Mouse (Mus musculus) liver, postnatal 0 days (tissue): ENCODE results near the gene Rimkla. TPM values are rescaled to one million over a fixed set of nuclear protein-coding genes. Genes with fewer than 3 reads are reported as not detected.
A peak's percentile ranks its signal among the peaks of the same experiment; 100 is the strongest.

Experiments used
- ATAC-seq: fragments of 200-750 bp; cut with Nextera tagmentation; 2 replicates; pipeline ENCODE4 v1.8.0; 2017; ENCODE audit warnings: mild to moderate bottlenecking, moderate library complexity
- DNase-seq: peaks from one replicate; pipeline ENCODE4 v3.0.0-alpha.2; 2016
- H3K27ac ChIP-seq: fragments of 300-500 bp; sonication (generic); 2 replicates; pipeline ENCODE4 v1.5.1; 2014; ENCODE audit warnings: antibody characterized with exemption, moderate library complexity, mild to moderate bottlenecking, low read depth
- H3K27me3 ChIP-seq: fragments of 300-500 bp; sonication (generic); 2 replicates; pipeline ENCODE4 v1.6.1; 2014; ENCODE audit warnings: low read length, control low read depth, mixed read lengths; ENCODE audit not compliant: insufficient read depth
- H3K36me3 ChIP-seq: fragments of 300-500 bp; sonication (generic); replicated peaks from 2 replicates; pipeline ENCODE4 v1.6.1; 2014; ENCODE audit warnings: mild to moderate bottlenecking, control low read depth, low read length, moderate library complexity, mixed read lengths; ENCODE audit not compliant: insufficient read depth
- H3K4me1 ChIP-seq: fragments of 300-500 bp; sonication (generic); 2 replicates; pipeline ENCODE4 v1.6.1; 2014; ENCODE audit warnings: antibody characterized with exemption, mild to moderate bottlenecking, control low read depth; ENCODE audit not compliant: insufficient read depth
- H3K4me2 ChIP-seq: fragments of 300-500 bp; sonication (generic); 2 replicates; pipeline ENCODE4 v1.6.1; 2014; ENCODE audit warnings: low read depth, mild to moderate bottlenecking, low read length, moderate library complexity, mixed read lengths
- H3K4me3 ChIP-seq: fragments of 300-500 bp; sonication (generic); 2 replicates; pipeline ENCODE4 v1.5.1; 2014; ENCODE audit warnings: low read depth, low read length
- H3K9ac ChIP-seq: fragments of 300-500 bp; sonication (generic); replicated peaks from 2 replicates; pipeline ENCODE4 v1.6.1; 2014; ENCODE audit warnings: mild to moderate bottlenecking, moderate library complexity
- H3K9me3 ChIP-seq: fragments of 300-500 bp; sonication (generic); 2 replicates; pipeline ENCODE4 v1.6.1; 2016; ENCODE audit warnings: mild to moderate bottlenecking, control low read depth, low read length, mixed read lengths
- CTCF ChIP-seq: sonication (generic); IDR thresholded peaks from 2 replicates; pipeline ENCODE4 v1.5.1; 2016; ENCODE audit warnings: antibody characterized with exemption, low read depth
- EP300 ChIP-seq: IDR thresholded peaks from 2 replicates; pipeline ENCODE4 v1.6.1; 2016; ENCODE audit warnings: antibody characterized with exemption, low read depth, mild to moderate bottlenecking
- WGBS: fragments of 180-500 bp; shearing (Covaris S2); extraction: QIAGEN DNeasy Blood & Tissue Kit; methylation state at CpG from one replicate; pipeline ENCODE4 v1.1.7; 2014; ENCODE audit not compliant: insufficient replicate concordance; 5-methylcytosine and 5-hydroxymethylcytosine counted together
- polyA plus RNA-seq: library from polyadenylated mRNA; unstranded; fragments of >200 nt; fragmentation: Nextera tagmentation; extraction: Ambion mirVana; gene quantifications from 2 replicates; pipeline ENCODE4 v1.2.1, GENCODE M21; 2015

Gene Rimkla
- polyA plus RNA-seq, 1 experiment from 2014 or later, result not detected

DNA sequence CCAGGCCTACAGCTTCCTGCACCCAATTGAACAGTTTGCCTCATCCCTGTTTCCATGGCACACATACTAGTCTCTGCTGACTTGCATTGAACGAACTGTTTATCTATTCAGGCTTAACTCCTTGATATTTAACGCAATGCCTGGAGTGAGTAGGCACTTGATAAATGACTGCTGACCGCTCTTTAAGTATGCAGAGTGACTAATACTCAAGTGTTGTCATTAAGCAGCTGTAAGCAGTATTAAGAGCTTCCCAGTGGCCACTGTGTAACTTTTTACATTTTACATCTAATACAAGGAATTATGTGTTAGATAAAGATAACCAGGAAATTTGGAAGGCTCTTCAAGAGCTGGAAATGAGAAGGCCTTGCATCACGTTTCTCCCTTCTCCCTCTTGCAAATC, 42.7 kb upstream of the Rimkla start:
- Histone ChIP-seq H3K27me3 (no peaks in the 10 kb centered on the region), H3K27ac (no peak overlapping the region), H3K4me3 (no peak overlapping the region), H3K9ac (no peak overlapping the region), H3K36me3 (no peaks in the 10 kb centered on the region), H3K9me3 (no peaks in the 10 kb centered on the region), H3K4me1 (peaks cover 17% of the 10 kb centered on the region), H3K4me2 (no peak overlapping the region)
- TF ChIP-seq CTCF (no peak), EP300 (no peak)
- DNase-seq, result no peak
- 66% methylated on average over 4 of the region's 4 CpGs for WGBS
- ATAC-seq, result no peak

DNA sequence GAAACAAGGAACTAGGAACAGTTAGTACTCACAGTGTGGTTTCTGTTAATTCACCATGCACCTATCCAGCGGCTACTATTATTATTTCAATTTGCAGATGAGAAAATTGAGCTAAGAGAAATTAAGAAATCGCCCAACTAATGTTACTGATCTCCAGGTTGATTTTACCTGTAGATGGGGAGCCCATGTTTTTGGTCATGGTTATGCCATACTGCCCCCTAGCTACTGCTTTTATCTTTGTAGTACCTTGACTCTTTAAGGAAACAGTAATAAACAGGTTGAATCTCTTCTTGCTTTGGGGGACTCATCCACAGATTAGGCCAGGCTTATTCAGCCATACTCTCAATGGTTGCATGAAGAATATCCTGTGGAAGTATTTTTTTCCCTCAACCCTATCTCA, 39.4 kb upstream of the Rimkla start:
- Histone ChIP-seq H3K4me3 (no peak overlapping the region), H3K4me1 (no peaks in the 10 kb centered on the region; the same call in 1 of the 2 replicates), H3K4me2 (no peak overlapping the region), H3K27ac (no peak overlapping the region), H3K27me3 (no peaks in the 10 kb centered on the region), H3K9me3 (no peaks in the 10 kb centered on the region), H3K9ac (no peak overlapping the region; the same call in 1 of the 2 replicates), H3K36me3 (no peaks in the 10 kb centered on the region)
- TF ChIP-seq CTCF (peak; percentile 42; the same call in 1 of the 2 replicates), EP300 (no peak)
- 70% methylated on average over 2 of the region's 2 CpGs for WGBS
- ATAC-seq (no peak), DNase-seq (no peak)

DNA sequence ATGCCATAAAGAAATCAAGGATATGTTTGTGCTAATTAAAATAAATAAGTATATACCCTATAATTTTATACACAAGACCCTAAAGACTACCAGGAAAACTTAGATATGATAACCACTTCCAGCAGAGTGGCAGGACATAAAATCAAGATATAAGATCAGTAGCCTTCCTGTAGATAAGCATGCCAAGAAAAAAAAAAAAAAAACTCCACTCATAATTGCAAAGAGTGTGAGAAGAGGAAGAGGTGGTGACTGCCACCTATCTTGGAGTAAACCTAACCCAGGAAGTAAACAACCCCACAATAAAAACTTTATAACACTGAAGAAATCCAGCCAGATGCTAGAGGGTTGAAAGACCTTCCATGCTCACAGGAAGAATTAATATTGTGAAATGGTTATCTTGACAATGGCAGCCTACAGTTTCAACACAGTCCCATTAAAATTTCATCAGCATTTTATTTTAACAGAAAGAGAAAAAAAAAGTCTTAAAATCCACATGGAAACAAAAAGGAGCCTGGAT, 34.0 kb upstream of the Rimkla start:
- H3K4me2 ChIP-seq, result no peak overlapping the region
- H3K27ac ChIP-seq, result no peak overlapping the region
- ATAC-seq (no peak), DNase-seq (no peak)
- H3K9me3 ChIP-seq, result no peaks in the 10 kb centered on the region
- H3K4me3 ChIP-seq, result no peak overlapping the region
- TF ChIP-seq EP300 (no peak), CTCF (no peak)
- no peak overlapping the region for H3K9ac ChIP-seq
- no peaks in the 10 kb centered on the region for H3K36me3 ChIP-seq
- H3K27me3 ChIP-seq, result no peaks in the 10 kb centered on the region
- H3K4me1 ChIP-seq, result no peaks in the 10 kb centered on the region

DNA sequence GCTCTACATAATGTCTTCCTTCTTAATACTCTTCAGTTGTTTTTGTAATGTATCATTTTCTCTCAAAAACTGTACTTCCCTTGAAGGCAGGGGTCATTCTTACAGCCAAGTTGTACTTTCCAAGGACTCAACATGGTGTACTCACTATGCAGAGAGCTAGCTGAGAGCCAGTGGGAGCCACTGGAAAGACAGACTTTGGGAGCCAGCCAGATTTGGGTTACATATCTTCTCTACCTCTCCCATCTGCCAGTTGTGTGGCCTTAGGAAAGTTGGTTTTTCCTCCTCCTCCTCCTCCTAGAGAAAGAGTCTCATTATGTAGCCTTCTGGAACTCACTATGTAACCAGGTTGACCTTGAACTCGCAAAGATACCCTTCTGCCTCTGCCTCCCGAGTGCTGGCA, 32.0 kb upstream of the Rimkla start:
- no peaks in the 10 kb centered on the region for H3K36me3 ChIP-seq
- 71% methylated on average over 2 of the region's 2 CpGs for WGBS
- no peak for TF ChIP-seq EP300
- TF ChIP-seq CTCF, result no peak
- no peak overlapping the region for H3K4me3 ChIP-seq
- DNase-seq (no peak), ATAC-seq (no peak)
- no peaks in the 10 kb centered on the region for H3K9me3 ChIP-seq
- no peaks in the 10 kb centered on the region for H3K27me3 ChIP-seq
- no peak overlapping the region for H3K9ac ChIP-seq
- no peak overlapping the region for H3K27ac ChIP-seq
- H3K4me1 ChIP-seq, result no peaks in the 10 kb centered on the region
- no peak overlapping the region for H3K4me2 ChIP-seq

DNA sequence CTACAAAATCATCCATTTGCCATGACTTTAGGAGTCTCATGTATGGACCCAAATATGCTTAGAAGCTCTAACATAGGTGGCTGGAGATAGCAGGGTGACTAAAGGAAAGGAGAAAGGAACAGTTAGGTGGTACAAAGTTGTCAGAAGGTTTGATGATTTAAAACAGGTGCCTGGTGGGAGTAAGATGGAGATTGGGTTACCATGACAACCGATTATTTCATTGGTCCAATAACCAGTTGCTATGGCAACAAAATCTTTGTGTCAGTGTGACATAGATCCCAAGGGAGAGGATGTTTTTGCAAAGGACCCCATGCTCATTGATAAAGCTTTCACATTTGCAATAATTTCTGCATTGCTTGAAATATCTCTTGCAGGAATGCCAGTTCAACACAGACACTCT, 31.6 kb upstream of the Rimkla start:
- H3K9ac ChIP-seq, result no peak overlapping the region
- TF ChIP-seq EP300 (no peak), CTCF (no peak)
- no peak overlapping the region for H3K4me3 ChIP-seq
- H3K36me3 ChIP-seq, result no peaks in the 10 kb centered on the region
- DNase-seq (no peak), ATAC-seq (no peak)
- H3K27me3 ChIP-seq, result no peaks in the 10 kb centered on the region
- H3K27ac ChIP-seq, result no peak overlapping the region
- H3K4me1 ChIP-seq, result no peaks in the 10 kb centered on the region
- no peaks in the 10 kb centered on the region for H3K9me3 ChIP-seq
- no peak overlapping the region for H3K4me2 ChIP-seq
- WGBS, result 72% methylated on average over 1 of the region's 1 CpGs

DNA sequence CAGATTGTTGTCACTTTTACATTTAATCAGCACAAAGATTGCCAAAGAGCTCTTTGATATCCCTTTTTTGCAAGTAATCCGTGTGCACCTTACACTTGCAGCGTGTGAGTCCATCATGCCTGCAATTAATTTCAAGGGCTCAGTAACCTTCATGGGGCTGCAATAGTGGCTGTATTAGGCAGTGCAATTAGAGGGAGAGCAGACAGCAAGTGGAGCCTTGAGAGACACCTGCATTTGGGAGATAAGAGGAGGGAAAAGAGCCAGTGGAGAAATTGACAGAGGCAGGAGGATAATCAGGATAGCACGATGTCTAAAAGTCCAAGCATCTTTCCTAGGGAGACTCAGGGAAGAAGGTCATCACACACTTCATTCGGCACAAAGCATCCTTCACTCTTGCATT, 31.1 kb upstream of the Rimkla start:
- DNase-seq (no peak), ATAC-seq (no peak)
- TF ChIP-seq CTCF (no peak), EP300 (no peak)
- H3K4me1 ChIP-seq, result no peaks in the 10 kb centered on the region
- no peaks in the 10 kb centered on the region for H3K36me3 ChIP-seq
- H3K9ac ChIP-seq, result no peak overlapping the region
- H3K27ac ChIP-seq, result no peak overlapping the region
- 64% methylated on average over 4 of the region's 4 CpGs for WGBS
- no peaks in the 10 kb centered on the region for H3K9me3 ChIP-seq
- H3K4me2 ChIP-seq, result no peak overlapping the region
- no peaks in the 10 kb centered on the region for H3K27me3 ChIP-seq
- no peak overlapping the region for H3K4me3 ChIP-seq

DNA sequence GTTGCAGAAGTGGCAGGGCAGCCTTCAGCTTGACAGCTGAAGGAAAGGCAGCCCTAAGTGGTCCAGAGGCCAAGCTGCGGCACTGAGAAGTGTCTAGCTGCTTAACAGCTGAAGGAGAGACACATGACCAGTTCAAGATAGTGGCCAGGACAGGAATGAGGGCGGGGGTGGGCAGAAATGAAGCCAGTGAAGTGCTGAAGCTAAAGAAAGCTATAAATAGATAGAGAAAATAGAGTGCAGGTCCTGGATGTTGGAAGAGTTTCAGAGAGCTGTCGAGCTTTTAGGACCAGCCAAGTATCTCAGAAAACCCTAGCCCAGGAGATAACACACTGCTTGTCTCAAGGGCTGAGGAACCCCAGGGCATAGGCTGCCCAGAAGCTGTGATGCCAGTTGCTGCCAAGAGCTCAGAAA, 20.3 kb upstream of the Rimkla start:
- ATAC-seq, result no peak
- H3K27me3 ChIP-seq, result no peaks in the 10 kb centered on the region
- no peaks in the 10 kb centered on the region for H3K36me3 ChIP-seq
- WGBS, result 58% methylated on average over 3 of the region's 3 CpGs
- H3K9ac ChIP-seq, result no peak overlapping the region
- no peak for DNase-seq
- no peaks in the 10 kb centered on the region for H3K9me3 ChIP-seq
- H3K4me3 ChIP-seq, result no peak overlapping the region
- no peak overlapping the region for H3K4me2 ChIP-seq
- H3K27ac ChIP-seq, result no peak overlapping the region
- H3K4me1 ChIP-seq, result no peaks in the 10 kb centered on the region
- no peak for TF ChIP-seq EP300
- TF ChIP-seq CTCF, result no peak
